Mouse (Mus musculus) kidney, postnatal 0 days (tissue): ENCODE measurements around the gene 2310039H08Rik. TPM values are rescaled to one million over a fixed set of nuclear protein-coding genes. Genes with fewer than 3 reads are reported as not detected.

ENCODE experiments used
- ATAC-seq: fragments of 200-750 bp; cut with Nextera tagmentation; replicated peaks from 2 replicates; pipeline ENCODE4 v1.8.0; 2017; ENCODE audit warnings: low read depth, moderate number of reproducible peaks, moderate TSS enrichment, moderate library complexity; ENCODE audit not compliant: low FRiP score
- DNase-seq: peaks from one replicate; pipeline ENCODE4 v3.0.0-alpha.2; 2016; ENCODE audit warnings: low spot score
- H3K27ac ChIP-seq: fragments of 300-500 bp; sonication (generic); 2 replicates; pipeline ENCODE4 v1.5.1; 2014; ENCODE audit warnings: mild to moderate bottlenecking
- H3K27me3 ChIP-seq: fragments of 300-500 bp; sonication (generic); 2 replicates; pipeline ENCODE4 v1.6.1; 2014; ENCODE audit warnings: low read length, mixed read lengths; ENCODE audit not compliant: insufficient read depth
- H3K36me3 ChIP-seq: fragments of 300-500 bp; sonication (generic); 2 replicates; pipeline ENCODE4 v1.6.1; 2014; ENCODE audit warnings: low read length, mixed read lengths; ENCODE audit not compliant: insufficient read depth
- H3K4me1 ChIP-seq: fragments of 300-500 bp; sonication (generic); replicated peaks from 2 replicates; pipeline ENCODE4 v1.6.1; 2014; ENCODE audit warnings: antibody characterized with exemption, low read length, mixed read lengths; ENCODE audit not compliant: insufficient read depth
- H3K4me2 ChIP-seq: fragments of 300-500 bp; sonication (generic); 2 replicates; pipeline ENCODE4 v1.6.1; 2014; ENCODE audit warnings: mild to moderate bottlenecking, low read length, moderate library complexity, mixed read lengths
- H3K4me3 ChIP-seq: fragments of 300-500 bp; sonication (generic); replicated peaks from 2 replicates; pipeline ENCODE4 v1.5.1; 2014; ENCODE audit warnings: low read depth, low read length
- H3K9ac ChIP-seq: fragments of 300-500 bp; sonication (generic); 2 replicates; pipeline ENCODE4 v1.6.1; 2014; ENCODE audit warnings: low read depth, low read length
- H3K9me3 ChIP-seq: fragments of 300-500 bp; sonication (generic); replicated peaks from 2 replicates; pipeline ENCODE4 v1.6.1; 2016; ENCODE audit warnings: low read length, inconsistent platforms, mixed read lengths
- CTCF ChIP-seq: IDR thresholded peaks from 2 replicates; pipeline ENCODE4 v1.5.1; 2016; ENCODE audit warnings: antibody characterized with exemption, low read depth, mild to moderate bottlenecking, moderate library complexity
- WGBS: fragments of 180-500 bp; shearing (Covaris S2); extraction: QIAGEN DNeasy Blood & Tissue Kit; methylation state at CpG from one replicate; pipeline ENCODE4 v1.1.7; 2014; 5-methylcytosine and 5-hydroxymethylcytosine counted together
- polyA plus RNA-seq: library from polyadenylated mRNA; unstranded; fragments of >200 nt; fragmentation: Nextera tagmentation; extraction: Ambion mirVana; gene quantifications from 2 replicates; pipeline ENCODE4 v1.2.1, GENCODE M21; 2015

The 2310039H08Rik gene
- polyA plus RNA-seq, 1 experiment from 2014 or later, result 151 TPM

DNA sequence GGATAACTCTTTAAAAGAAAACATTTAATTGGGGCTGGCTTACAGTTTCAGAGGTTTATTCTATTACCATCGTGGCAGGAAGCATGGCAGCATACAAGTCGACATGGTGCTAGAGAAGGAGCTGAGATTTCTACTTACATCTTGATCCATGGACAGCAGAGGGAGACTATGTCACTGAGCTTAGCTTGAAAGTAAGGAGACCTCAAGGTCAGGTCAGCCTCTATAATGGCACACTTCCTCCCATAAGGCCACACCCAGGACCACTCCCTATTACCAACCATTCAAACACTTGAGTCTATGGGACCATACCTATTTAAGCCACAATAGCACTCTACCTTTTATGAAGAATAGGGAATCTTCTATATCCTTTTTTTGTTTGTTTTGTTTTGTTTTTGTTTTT is 20.5 kb downstream of the 2310039H08Rik start:
- Histone ChIP-seq H3K9me3 (no peaks in the 10 kb centered on the region), H3K4me2 (no peak overlapping the region), H3K27me3 (no peaks in the 10 kb centered on the region), H3K27ac (no peak overlapping the region), H3K4me1 (no peaks in the 10 kb centered on the region), H3K4me3 (no peak overlapping the region), H3K9ac (no peak overlapping the region), H3K36me3 (no peaks in the 10 kb centered on the region)
- WGBS, result 82% methylated on average over 2 of the region's 2 CpGs
- DNase-seq, result no peak
- no peak for ATAC-seq
- no peak; the same call in 1 of the 2 replicates for TF ChIP-seq CTCF

DNA sequence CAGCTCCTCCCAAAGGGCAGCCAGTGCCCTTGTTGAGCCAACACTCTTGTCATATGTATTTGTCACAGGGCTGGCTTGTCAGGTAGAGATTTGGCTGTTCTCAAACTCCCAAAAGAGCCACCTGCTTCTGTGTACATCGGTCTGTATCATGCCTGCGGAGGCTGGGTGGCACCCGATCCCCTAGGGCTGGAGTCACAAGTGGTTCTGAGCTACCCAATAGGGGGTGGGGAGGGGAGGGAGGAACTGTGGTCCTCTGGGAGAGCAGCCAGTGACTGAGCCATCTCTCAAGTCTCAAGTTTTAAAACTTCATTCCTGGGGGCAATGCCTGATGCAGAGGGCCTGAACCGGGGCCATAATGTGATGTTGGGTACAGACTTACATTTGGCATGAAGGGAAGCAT is 24.3 kb downstream of the 2310039H08Rik start:
- no peak overlapping the region for H3K9ac ChIP-seq
- H3K27ac ChIP-seq, result no peak overlapping the region
- DNase-seq (no peak), ATAC-seq (no peak)
- no peaks in the 10 kb centered on the region for H3K27me3 ChIP-seq
- H3K4me1 ChIP-seq, result no peaks in the 10 kb centered on the region
- H3K9me3 ChIP-seq, result no peaks in the 10 kb centered on the region
- peaks cover 23% of the 10 kb centered on the region for H3K36me3 ChIP-seq
- H3K4me3 ChIP-seq, result no peak overlapping the region
- WGBS, result 81% methylated on average over 4 of the region's 4 CpGs
- no peak overlapping the region for H3K4me2 ChIP-seq
- no peak for TF ChIP-seq CTCF

DNA sequence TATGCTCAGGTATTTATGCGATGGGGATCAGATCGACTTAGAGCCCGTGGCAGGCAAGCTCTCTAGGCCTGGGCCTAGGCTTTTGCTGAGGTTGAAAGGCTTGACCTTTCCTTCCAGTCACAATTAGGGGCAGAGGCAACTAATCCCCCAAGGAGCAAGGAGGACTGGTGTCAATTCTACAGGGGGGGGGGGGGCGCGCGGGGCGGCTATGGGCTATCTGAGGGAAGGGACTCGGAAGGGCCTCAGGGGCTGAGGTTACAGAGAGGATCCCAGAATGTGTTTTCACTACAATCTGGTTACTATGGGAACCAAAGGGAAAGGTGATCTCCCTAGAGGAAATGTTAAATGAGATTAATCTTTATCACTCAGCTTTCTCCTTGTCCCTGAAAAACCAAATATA is 25.0 kb downstream of the 2310039H08Rik start:
- H3K9me3 ChIP-seq, result no peaks in the 10 kb centered on the region
- 45% methylated on average over 4 of the region's 8 CpGs for WGBS
- no peak overlapping the region for H3K4me2 ChIP-seq
- ATAC-seq (no peak), DNase-seq (peak; percentile 11)
- H3K4me3 ChIP-seq, result no peak overlapping the region
- H3K4me1 ChIP-seq, result no peaks in the 10 kb centered on the region
- no peaks in the 10 kb centered on the region for H3K27me3 ChIP-seq
- H3K27ac ChIP-seq, result no peak overlapping the region
- H3K36me3 ChIP-seq, result peaks cover 25% of the 10 kb centered on the region
- TF ChIP-seq CTCF, result no peak
- H3K9ac ChIP-seq, result no peak overlapping the region

DNA sequence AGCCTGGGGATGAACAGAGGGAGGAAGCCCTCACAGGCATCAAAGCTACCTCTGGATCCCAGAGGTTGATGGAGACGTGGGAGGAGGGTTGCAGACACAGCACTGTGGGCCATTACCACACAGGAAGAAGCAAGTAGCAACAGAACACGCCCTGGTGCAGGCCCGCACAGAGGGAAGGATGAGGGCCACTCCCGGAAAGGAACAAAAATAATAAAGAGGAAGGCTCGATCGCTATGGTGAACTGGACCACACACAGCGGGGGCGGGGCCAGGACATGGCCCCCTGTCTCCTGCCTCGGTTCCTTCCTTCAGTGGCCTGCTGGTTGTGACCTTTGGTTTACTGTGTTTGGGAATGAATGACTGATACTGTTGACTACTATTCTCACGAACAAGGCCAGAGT is 27.2 kb downstream of the 2310039H08Rik start:
- TF ChIP-seq CTCF, result no peak
- no peaks in the 10 kb centered on the region for H3K27me3 ChIP-seq
- peaks cover 26% of the 10 kb centered on the region for H3K36me3 ChIP-seq
- H3K27ac ChIP-seq, result no peak overlapping the region
- no peak for ATAC-seq
- H3K4me2 ChIP-seq, result no peak overlapping the region
- no peaks in the 10 kb centered on the region for H3K4me1 ChIP-seq
- H3K9me3 ChIP-seq, result no peaks in the 10 kb centered on the region
- no peak overlapping the region for H3K4me3 ChIP-seq
- no peak overlapping the region for H3K9ac ChIP-seq
- no peak for DNase-seq
- 68% methylated on average over 10 of the region's 10 CpGs for WGBS

DNA sequence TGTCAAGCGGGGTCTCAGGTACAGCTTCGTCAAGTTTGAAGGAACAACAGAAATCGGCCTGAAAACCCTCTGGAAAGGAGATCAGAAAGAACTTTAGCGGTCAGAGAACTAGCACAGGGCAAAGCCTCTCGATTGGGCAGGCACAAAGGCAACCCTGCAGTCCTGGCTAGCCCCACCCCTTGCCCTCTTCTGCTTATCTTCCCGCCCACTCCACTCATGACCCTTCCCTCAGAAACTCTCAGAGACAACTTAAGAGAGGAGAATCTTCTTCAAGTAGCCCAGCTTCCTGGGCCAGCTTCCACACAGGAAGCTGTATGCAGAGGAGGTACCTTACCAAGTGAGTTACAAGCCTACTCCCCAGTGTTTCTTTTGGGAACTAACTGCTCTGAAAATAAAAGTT is 29.3 kb downstream of the 2310039H08Rik start:
- Histone ChIP-seq H3K4me3 (no peak overlapping the region), H3K36me3 (peaks cover 35% of the 10 kb centered on the region), H3K4me1 (no peaks in the 10 kb centered on the region), H3K27ac (no peak overlapping the region), H3K9ac (no peak overlapping the region), H3K4me2 (no peak overlapping the region), H3K9me3 (no peaks in the 10 kb centered on the region), H3K27me3 (no peaks in the 10 kb centered on the region)
- ATAC-seq, result no peak
- DNase-seq, result no peak
- TF ChIP-seq CTCF, result no peak
- WGBS, result 81% methylated on average over 6 of the region's 6 CpGs

DNA sequence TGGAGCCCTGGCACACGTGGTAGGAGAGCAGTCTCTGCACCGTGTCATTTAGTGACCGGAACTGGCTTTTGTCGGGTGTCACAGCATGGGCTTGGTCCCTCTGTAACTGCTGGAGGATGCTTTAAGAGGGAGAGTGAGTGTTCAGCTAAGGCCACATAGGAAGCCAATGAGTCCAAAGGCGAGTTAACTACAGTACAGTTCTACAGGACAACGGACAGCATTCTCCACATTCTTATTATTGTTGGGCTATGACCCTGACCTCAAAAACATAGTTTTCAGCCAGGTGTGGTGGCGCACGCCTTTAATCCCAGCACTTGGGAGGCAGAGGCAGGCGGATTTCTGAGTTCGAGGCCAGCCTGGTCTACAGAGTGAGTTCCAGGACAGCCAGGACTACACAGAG is 35.9 kb downstream of the 2310039H08Rik start:
- TF ChIP-seq CTCF, result no peak
- H3K36me3 ChIP-seq, result peaks cover 41% of the 10 kb centered on the region
- no peak for DNase-seq
- H3K4me1 ChIP-seq, result no peaks in the 10 kb centered on the region
- no peak overlapping the region for H3K4me2 ChIP-seq
- no peak overlapping the region for H3K27ac ChIP-seq
- no peaks in the 10 kb centered on the region for H3K9me3 ChIP-seq
- WGBS, result 89% methylated on average over 10 of the region's 10 CpGs
- H3K27me3 ChIP-seq, result no peaks in the 10 kb centered on the region
- no peak overlapping the region for H3K9ac ChIP-seq
- no peak for ATAC-seq
- H3K4me3 ChIP-seq, result no peak overlapping the region

DNA sequence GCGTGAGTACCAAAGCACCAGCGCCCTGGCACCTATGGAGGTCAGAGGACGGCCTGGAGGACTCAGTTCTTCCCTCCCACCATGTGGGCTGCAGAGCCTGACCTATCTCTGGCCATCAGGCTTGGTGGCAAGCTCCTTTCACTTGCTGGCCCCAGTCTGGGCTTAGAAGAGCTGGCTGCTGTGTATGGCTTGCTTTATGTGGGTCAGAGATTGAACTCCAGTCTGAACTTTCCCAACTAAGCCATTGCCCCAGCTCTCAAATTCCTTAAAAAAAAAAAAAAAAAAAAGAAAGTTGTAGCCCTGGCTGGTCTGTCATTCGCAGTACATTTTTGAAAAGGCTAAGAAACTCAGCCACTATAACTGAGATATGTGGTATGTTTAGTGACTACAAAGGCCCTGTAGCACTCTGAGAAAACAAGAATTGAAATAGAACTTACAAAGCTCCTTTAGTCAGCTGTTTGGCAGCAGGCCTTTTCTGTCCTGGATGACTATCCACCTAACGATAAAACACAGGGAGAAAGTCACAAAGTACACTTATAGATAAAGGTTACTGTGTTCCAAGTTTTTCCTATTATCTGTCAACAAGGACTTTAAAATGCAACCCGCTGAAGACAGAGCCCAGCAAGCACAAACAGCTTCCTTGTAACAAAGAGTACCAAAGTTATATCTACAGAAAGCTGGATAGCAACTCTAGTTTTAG is 36.8 kb downstream of the 2310039H08Rik start:
- DNase-seq (no peak), ATAC-seq (no peak)
- Histone ChIP-seq H3K4me3 (no peak overlapping the region), H3K9ac (no peak overlapping the region), H3K36me3 (peaks cover 44% of the 10 kb centered on the region), H3K27me3 (no peaks in the 10 kb centered on the region), H3K9me3 (no peaks in the 10 kb centered on the region), H3K4me2 (no peak overlapping the region), H3K4me1 (no peaks in the 10 kb centered on the region), H3K27ac (no peak overlapping the region)
- TF ChIP-seq CTCF, result no peak
- 84% methylated on average over 6 of the region's 6 CpGs for WGBS
